Mouse (Mus musculus) C2C12 (cell line): ENCODE data around the gene Arhgef18.

ENCODE experiments used
- CEBPB ChIP-seq: IDR thresholded peaks from one replicate; pipeline ENCODE4 v1.6.1; 2011; ENCODE audit warnings: low read depth, mild to moderate bottlenecking, control low read depth, moderate library complexity
- CTCF ChIP-seq: IDR thresholded peaks from one replicate; pipeline ENCODE4 v1.5.1; 2011; ENCODE audit not compliant: control insufficient read depth, insufficient read depth, insufficient read length
- MAX ChIP-seq: IDR thresholded peaks from one replicate; pipeline ENCODE4 v1.6.1; 2011; ENCODE audit warnings: mild to moderate bottlenecking, control low read depth
- MYOD1 ChIP-seq: IDR thresholded peaks from one replicate; pipeline ENCODE4 v1.6.1; 2011; ENCODE audit warnings: low read depth; ENCODE audit not compliant: control insufficient read depth, insufficient read length
- USF1 ChIP-seq: IDR thresholded peaks from one replicate; pipeline ENCODE4 v1.6.1; 2011; ENCODE audit warnings: low read depth, mild to moderate bottlenecking, control low read depth, moderate library complexity

GRCm38 (mm10) chr8:3480221-3480785 lies 87.5 kb downstream of the Arhgef18 start:
- TF ChIP-seq CTCF, result no peak
- TF ChIP-seq CEBPB, result no peak
- TF ChIP-seq MAX, result no peak
- no peak for TF ChIP-seq USF1
- TF ChIP-seq MYOD1, result no peak
